Mouse (Mus musculus): ENCODE measurements around the gene Arid1b.

The Arid1b gene

GRCm38 (mm10) chr17:5188400-5188799 is 194.3 kb downstream of the Arid1b start:
- no peak for DNase-seq (ENCODE audit: low spot score in 2 of 2)

- peak; percentile 85 to 89 for DNase-seq (ENCODE audit: low spot score in 2 of 2)
Measured at GRCm38 (mm10) chr17:5189551-5190351, 195.6 kb downstream of the Arid1b start.

GRCm38 (mm10) chr17:5190367-5190766 is 196.2 kb downstream of the Arid1b start:
- no peak for DNase-seq (ENCODE audit: low spot score in 2 of 2)

- DNase-seq (ENCODE audit: low spot score in 2 of 2), result no peak
Measured at GRCm38 (mm10) chr17:5194157-5194916, 200.2 kb downstream of the Arid1b start.

GRCm38 (mm10) chr17:5195397-5195796 is 201.3 kb downstream of the Arid1b start:
- no peak for DNase-seq (ENCODE audit: low spot score in 2 of 2)

GRCm38 (mm10) chr17:5196005-5196404 is 201.9 kb downstream of the Arid1b start:
- DNase-seq (ENCODE audit: low spot score in 2 of 2), result no peak

- DNase-seq (ENCODE audit: low spot score in 2 of 2), result no peak
Measured at GRCm38 (mm10) chr17:5196508-5196907, 202.4 kb downstream of the Arid1b start.

GRCm38 (mm10) chr17:5197083-5197482 is 203.0 kb downstream of the Arid1b start:
- DNase-seq (ENCODE audit: low spot score in 2 of 2), result no peak

- DNase-seq (ENCODE audit: low spot score in 2 of 2), result no peak
Measured at GRCm38 (mm10) chr17:5197765-5198164, 203.6 kb downstream of the Arid1b start.

- DNase-seq (ENCODE audit: low spot score in 2 of 2), result no peak
Measured at GRCm38 (mm10) chr17:5198252-5198651, 204.1 kb downstream of the Arid1b start.

- DNase-seq (ENCODE audit: low spot score in 2 of 2), result no peak
Measured at GRCm38 (mm10) chr17:5198811-5199210, 204.7 kb downstream of the Arid1b start.

GRCm38 (mm10) chr17:5200638-5201037 is 206.5 kb downstream of the Arid1b start:
- no peak for DNase-seq (ENCODE audit: low spot score in 2 of 2)

GRCm38 (mm10) chr17:5201859-5202598 is 207.9 kb downstream of the Arid1b start:
- DNase-seq (ENCODE audit: low spot score in 2 of 2), result peak in 1 of 2 experiments; percentile 52

- no peak for DNase-seq (ENCODE audit: low spot score in 2 of 2)
Measured at GRCm38 (mm10) chr17:5202756-5203155, 208.6 kb downstream of the Arid1b start.

- DNase-seq (ENCODE audit: low spot score in 2 of 2), result no peak
Measured at GRCm38 (mm10) chr17:5203346-5204102, 209.4 kb downstream of the Arid1b start.

GRCm38 (mm10) chr17:5204103-5204665 is 210.1 kb downstream of the Arid1b start:
- DNase-seq (ENCODE audit: low spot score in 2 of 2), result no peak

- no peak for DNase-seq (ENCODE audit: low spot score in 2 of 2)
Measured at GRCm38 (mm10) chr17:5205163-5205581, 211.0 kb downstream of the Arid1b start.

GRCm38 (mm10) chr17:5206731-5207130 is 212.6 kb downstream of the Arid1b start:
- DNase-seq (ENCODE audit: low spot score in 2 of 2), result no peak

GRCm38 (mm10) chr17:5207881-5208280 is 213.7 kb downstream of the Arid1b start:
- DNase-seq (ENCODE audit: low spot score in 2 of 2), result no peak

GRCm38 (mm10) chr17:5208362-5208761 is 214.2 kb downstream of the Arid1b start:
- DNase-seq (ENCODE audit: low spot score in 2 of 2), result no peak

GRCm38 (mm10) chr17:5209076-5209475 is 214.9 kb downstream of the Arid1b start:
- no peak for DNase-seq (ENCODE audit: low spot score in 2 of 2)

Measured in frontal cortex, postnatal 10 days (tissue).